Mouse (Mus musculus) forebrain, embryonic 16.5 days (tissue): ENCODE data around the gene Dpf1. TPM values are rescaled to one million over a fixed set of nuclear protein-coding genes. Genes with fewer than 3 reads are reported as not detected.

Experiments
- ATAC-seq: fragments of 200-750 bp; cut with Nextera tagmentation; 2 replicates; pipeline ENCODE4 v1.8.0; 2017; ENCODE audit warnings: mild to moderate bottlenecking, moderate library complexity
- H3K27ac ChIP-seq: fragments of 300-500 bp; sonication (generic); 2 replicates; pipeline ENCODE4 v1.5.1; 2014; ENCODE audit warnings: low read length, control low read depth
- H3K27me3 ChIP-seq: fragments of 300-500 bp; sonication (generic); replicated peaks from 2 replicates; pipeline ENCODE4 v1.6.1; 2014; ENCODE audit warnings: low read length; ENCODE audit not compliant: control insufficient read depth, insufficient read depth
- H3K36me3 ChIP-seq: fragments of 300-500 bp; sonication (generic); 2 replicates; pipeline ENCODE4 v1.6.1; 2014; ENCODE audit not compliant: control insufficient read depth, insufficient read depth
- H3K4me1 ChIP-seq: fragments of 300-500 bp; sonication (generic); replicated peaks from 2 replicates; pipeline ENCODE4 v1.6.1; 2014; ENCODE audit warnings: low read length; ENCODE audit not compliant: control insufficient read depth, insufficient read depth
- H3K4me2 ChIP-seq: fragments of 300-500 bp; sonication (generic); 2 replicates; pipeline ENCODE4 v1.6.1; 2014; ENCODE audit warnings: mild to moderate bottlenecking, low read length, control low read depth
- H3K4me3 ChIP-seq: fragments of 300-500 bp; sonication (generic); replicated peaks from 2 replicates; pipeline ENCODE4 v1.5.1; 2014; ENCODE audit warnings: mild to moderate bottlenecking, low read length, control low read depth
- H3K9ac ChIP-seq: fragments of 300-500 bp; sonication (generic); replicated peaks from 2 replicates; pipeline ENCODE4 v1.6.1; 2014; ENCODE audit warnings: low read depth, low read length, control low read depth
- H3K9me3 ChIP-seq: fragments of 300-500 bp; sonication (generic); 2 replicates; pipeline ENCODE4 v1.6.1; 2016; ENCODE audit warnings: low read length; ENCODE audit not compliant: control insufficient read depth
- WGBS: fragments of 180-500 bp; shearing (Covaris S2); extraction: QIAGEN DNeasy Blood & Tissue Kit; methylation state at CpG from one replicate; pipeline ENCODE4 v1.1.7; 2014; 5-methylcytosine and 5-hydroxymethylcytosine counted together
- polyA plus RNA-seq: library from polyadenylated mRNA; unstranded; fragments of >200 nt; fragmentation: Nextera tagmentation; extraction: Ambion mirVana; gene quantifications from 2 replicates; pipeline ENCODE4 v1.2.1, GENCODE M21; 2015

Dpf1 gene
- polyA plus RNA-seq, 1 experiment from 2014 or later: 270 TPM

DNA sequence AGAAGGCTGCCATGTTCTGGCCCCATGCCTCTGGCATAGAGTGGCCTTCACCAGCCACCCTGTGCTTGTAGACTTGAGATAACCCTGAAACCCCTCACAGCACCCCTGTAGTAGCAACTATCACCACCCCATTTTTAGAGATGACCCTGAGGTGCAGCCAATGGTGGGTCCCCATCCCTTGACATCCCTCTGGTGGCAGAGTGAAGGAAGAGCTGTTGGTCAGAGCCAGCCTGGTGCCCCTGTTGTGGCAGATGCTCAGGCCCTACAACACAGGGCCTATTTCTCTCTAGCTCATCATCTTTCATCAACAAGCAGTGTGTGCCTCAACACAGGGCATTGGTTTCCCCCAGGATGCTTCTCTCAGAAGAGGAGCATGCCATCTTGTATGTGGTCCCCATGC, 31.5 kb downstream of the Dpf1 start:
- Histone ChIP-seq H3K9ac (no peak overlapping the region), H3K4me2 (no peak overlapping the region), H3K4me3 (no peak overlapping the region), H3K9me3 (no peaks in the 10 kb centered on the region), H3K36me3 (peaks cover 9% of the 10 kb centered on the region; the same call in 1 of the 2 replicates), H3K27ac (no peak overlapping the region), H3K27me3 (no peaks in the 10 kb centered on the region), H3K4me1 (peaks cover 12% of the 10 kb centered on the region)
- no peak for ATAC-seq

DNA sequence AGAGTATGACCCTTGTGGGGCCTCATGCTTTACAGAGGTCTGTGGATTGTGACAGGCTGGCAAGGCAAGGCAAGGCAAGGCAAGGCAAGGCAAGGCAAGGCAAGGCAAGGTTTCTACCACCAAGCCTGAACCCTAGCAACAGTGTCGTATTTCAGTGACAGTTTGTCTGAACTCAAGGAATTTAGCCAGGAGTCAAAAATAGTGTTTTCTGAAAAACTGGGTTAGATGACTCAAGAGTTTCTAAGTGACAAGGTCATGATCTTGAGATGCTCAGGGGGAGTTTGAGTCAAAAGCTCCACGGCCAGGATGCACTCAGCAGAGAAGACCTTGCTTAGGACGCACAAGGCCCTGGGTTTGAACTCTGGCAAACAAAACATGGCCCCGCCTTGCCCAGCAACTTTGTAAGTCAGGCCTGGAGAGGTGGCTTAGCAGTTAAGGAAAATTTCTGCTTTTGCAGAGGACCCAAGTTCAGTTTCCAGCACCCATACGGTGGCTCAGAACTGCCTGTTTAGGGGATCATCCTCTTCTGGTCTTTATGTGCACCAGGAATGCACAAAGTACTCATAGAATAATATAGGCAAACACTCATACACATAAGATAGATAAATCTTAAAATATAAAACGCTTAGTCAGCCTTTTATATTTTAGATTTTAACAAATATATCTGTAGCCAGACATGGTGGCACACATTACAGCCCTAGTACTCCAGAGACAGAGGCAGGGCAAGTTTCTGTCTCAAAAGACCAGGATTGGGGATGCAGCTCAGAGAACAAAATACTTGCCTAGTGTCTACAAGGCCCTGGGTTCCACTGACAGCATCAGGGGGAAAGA, 32.3 kb downstream of the Dpf1 start:
- Histone ChIP-seq H3K9ac (no peak overlapping the region), H3K27me3 (no peaks in the 10 kb centered on the region), H3K27ac (no peak overlapping the region), H3K4me2 (no peak overlapping the region), H3K4me1 (peaks cover 12% of the 10 kb centered on the region), H3K9me3 (no peaks in the 10 kb centered on the region), H3K36me3 (peaks cover 3% of the 10 kb centered on the region; the same call in 1 of the 2 replicates), H3K4me3 (no peak overlapping the region)
- no peak for ATAC-seq
- 87% methylated on average over 6 of the region's 6 CpGs for WGBS

DNA sequence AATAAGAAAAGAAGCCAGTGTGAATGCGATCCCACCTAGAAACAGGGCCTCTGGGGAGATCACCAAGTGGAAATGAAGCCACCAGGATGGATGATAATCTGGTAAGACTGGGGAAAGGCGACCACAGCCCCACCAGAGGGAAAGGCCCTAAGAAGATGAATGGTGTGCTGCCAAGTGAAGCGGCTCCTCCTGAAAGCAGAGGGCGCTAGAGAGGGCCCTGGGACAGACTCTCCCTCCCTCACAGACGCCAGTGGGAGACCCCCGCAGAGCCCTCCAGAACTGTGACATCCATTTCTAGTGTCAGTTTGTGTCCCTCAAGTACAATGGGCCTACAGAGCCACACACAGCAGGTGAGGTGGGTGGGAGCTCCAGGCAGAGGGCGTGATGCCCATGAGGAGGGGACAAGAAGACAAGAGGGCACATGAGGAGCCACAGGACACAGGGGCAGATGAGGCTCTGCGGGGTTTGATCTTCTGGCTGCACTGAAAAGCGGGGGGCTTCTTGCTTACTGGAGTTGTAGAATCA, 33.1 kb downstream of the Dpf1 start:
- Histone ChIP-seq H3K9me3 (no peaks in the 10 kb centered on the region), H3K36me3 (no peaks in the 10 kb centered on the region), H3K4me2 (no peak overlapping the region), H3K4me1 (peaks cover 18% of the 10 kb centered on the region), H3K27ac (no peak overlapping the region), H3K27me3 (no peaks in the 10 kb centered on the region), H3K9ac (no peak overlapping the region), H3K4me3 (no peak overlapping the region)
- ATAC-seq: no peak
- WGBS: 63% methylated on average over 9 of the region's 9 CpGs

DNA sequence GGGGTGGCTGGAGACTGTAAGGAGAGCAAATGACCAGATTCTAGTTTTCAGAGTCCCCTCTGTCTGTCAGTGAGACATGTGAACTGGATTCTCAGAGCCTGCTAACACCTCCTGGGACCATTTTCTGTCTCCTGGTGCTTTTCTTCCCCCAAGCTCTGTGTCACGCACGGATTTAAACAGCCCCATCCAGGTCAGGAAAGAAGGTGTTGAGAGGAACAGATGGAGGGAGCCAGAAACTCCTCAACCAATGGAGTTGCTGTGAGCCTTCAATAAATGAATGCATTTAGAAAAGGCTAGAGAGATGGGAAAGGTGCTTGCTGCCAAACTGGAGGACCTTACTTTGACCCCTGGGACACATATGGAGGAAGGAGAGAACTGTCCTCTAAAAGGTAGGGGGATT, 34.0 kb downstream of the Dpf1 start:
- H3K27me3 ChIP-seq: no peaks in the 10 kb centered on the region
- H3K4me1 ChIP-seq: peaks cover 27% of the 10 kb centered on the region
- H3K4me2 ChIP-seq: no peak overlapping the region
- H3K4me3 ChIP-seq: no peak overlapping the region
- 63% methylated on average over 2 of the region's 2 CpGs for WGBS
- no peaks in the 10 kb centered on the region for H3K9me3 ChIP-seq
- no peak overlapping the region for H3K9ac ChIP-seq
- no peak for ATAC-seq
- no peak overlapping the region for H3K27ac ChIP-seq
- no peaks in the 10 kb centered on the region for H3K36me3 ChIP-seq

DNA sequence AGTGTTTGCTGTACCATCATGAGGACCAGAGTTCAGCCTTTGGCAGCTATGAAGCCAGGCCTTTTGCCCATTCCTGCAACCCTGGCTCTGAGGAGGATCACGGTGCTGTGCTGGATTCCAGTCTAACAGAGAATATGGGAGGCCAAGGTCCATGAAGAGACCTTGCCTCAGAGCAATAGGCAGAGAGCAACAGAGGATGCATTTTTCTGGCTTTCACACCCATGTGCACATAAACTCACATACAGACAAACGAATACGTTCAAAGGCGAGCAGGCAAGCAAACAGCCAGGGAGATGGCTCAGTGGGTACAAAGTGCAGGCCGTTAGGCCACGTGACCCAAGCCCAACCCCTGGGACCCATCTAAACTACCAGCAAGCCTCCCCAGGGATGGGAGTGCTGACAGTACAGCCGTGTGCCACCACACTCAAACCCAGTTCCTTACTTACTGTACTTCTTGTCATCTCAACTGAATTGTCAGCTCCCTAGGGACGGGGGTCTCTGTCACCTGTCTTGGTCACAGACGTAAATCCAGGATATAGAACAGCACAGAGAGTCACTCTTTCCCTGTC, 34.7 kb downstream of the Dpf1 start:
- WGBS: 85% methylated on average over 9 of the region's 9 CpGs
- H3K36me3 ChIP-seq: no peaks in the 10 kb centered on the region
- H3K9ac ChIP-seq: no peak overlapping the region
- H3K4me1 ChIP-seq: peaks cover 27% of the 10 kb centered on the region
- no peak overlapping the region for H3K27ac ChIP-seq
- no peak for ATAC-seq
- no peak overlapping the region for H3K4me3 ChIP-seq
- no peak overlapping the region for H3K4me2 ChIP-seq
- H3K9me3 ChIP-seq: no peaks in the 10 kb centered on the region
- H3K27me3 ChIP-seq: no peaks in the 10 kb centered on the region

DNA sequence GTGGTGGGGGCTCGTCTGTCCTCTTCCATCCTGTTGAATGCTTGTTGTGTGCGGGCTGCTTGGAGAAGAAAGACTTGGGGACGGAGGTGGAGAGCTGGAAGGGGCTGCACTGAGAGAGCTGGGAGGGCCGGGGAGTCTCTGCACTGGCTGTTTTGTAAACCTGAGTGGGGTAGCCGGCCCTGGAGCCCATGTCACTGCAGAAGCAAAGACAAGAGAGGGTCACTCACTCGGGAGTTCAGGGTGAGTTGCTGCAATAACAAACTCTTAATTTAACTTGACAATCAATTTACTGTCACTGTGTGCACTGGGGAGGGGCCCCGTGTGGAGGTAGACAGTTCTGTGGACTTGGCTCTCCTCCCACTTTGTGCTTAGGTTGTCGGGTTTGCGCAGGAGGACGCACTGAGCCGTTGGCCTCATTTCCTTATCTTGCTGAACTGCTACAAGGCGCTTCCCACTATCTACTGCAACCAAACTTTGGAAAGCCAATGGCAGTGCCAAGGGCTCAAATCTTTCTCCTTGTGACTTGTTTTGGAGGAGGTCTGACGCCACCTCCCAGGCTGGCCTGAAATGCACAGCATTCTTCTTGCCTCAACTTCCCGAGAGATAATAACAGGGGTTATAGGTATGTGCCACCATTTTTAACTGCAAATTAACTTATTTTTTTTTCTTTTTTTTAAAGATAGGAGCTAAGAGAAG, 35.4 kb downstream of the Dpf1 start:
- Histone ChIP-seq H3K9ac (no peak overlapping the region), H3K4me1 (peaks cover 27% of the 10 kb centered on the region), H3K9me3 (no peaks in the 10 kb centered on the region), H3K4me2 (no peak overlapping the region), H3K27me3 (no peaks in the 10 kb centered on the region), H3K4me3 (no peak overlapping the region), H3K36me3 (no peaks in the 10 kb centered on the region), H3K27ac (no peak overlapping the region)
- WGBS: 66% methylated on average over 14 of the region's 14 CpGs
- ATAC-seq: no peak

DNA sequence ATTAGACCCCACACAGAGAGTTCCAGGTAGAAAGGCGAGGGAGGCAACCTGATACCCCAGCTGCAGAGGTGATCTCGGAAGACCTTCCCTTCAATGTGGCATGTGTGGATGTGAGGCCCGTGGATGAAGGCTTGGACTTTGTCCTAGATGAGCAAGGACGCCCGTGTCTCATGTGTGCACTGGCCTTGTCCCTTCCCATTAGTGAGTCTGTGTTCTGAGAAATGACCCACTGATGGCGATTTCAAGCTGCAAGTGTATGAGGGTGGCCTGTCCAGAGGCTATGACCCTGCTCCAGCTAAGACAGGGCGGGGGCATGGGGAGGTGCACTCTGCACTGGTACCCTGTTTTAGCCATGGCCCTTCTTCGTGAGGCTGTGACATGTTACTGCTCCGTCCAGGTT, 36.5 kb downstream of the Dpf1 start:
- Histone ChIP-seq H3K4me2 (no peak overlapping the region), H3K4me3 (no peak overlapping the region), H3K36me3 (no peaks in the 10 kb centered on the region), H3K9ac (no peak overlapping the region), H3K4me1 (peaks cover 19% of the 10 kb centered on the region), H3K9me3 (no peaks in the 10 kb centered on the region), H3K27ac (no peak overlapping the region), H3K27me3 (no peaks in the 10 kb centered on the region)
- ATAC-seq: no peak
- WGBS: 89% methylated on average over 9 of the region's 9 CpGs

DNA sequence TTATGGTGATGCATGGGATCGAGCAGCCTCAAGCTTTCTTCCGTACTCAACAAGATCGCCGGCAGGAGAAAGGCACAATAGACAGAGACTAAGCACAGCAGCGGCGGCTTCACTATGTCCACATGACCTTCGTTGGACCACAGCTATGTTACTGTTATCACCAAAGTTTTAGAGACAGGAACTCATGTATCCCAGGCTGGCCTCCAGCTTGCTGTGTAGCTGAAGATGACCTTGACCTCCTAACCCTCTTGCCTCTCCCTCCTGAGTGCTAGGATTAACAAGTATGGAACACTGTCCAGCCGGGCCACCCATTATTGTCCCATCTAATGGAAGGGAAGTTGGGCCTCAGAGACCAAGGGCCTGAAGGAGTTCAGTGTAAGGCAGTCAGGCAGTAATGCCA, 37.1 kb downstream of the Dpf1 start:
- ATAC-seq: no peak
- Histone ChIP-seq H3K9me3 (no peaks in the 10 kb centered on the region), H3K4me3 (no peak overlapping the region), H3K4me2 (no peak overlapping the region), H3K27ac (no peak overlapping the region), H3K36me3 (no peaks in the 10 kb centered on the region), H3K27me3 (no peaks in the 10 kb centered on the region), H3K4me1 (peaks cover 25% of the 10 kb centered on the region), H3K9ac (no peak overlapping the region)
- 93% methylated on average over 8 of the region's 8 CpGs for WGBS

DNA sequence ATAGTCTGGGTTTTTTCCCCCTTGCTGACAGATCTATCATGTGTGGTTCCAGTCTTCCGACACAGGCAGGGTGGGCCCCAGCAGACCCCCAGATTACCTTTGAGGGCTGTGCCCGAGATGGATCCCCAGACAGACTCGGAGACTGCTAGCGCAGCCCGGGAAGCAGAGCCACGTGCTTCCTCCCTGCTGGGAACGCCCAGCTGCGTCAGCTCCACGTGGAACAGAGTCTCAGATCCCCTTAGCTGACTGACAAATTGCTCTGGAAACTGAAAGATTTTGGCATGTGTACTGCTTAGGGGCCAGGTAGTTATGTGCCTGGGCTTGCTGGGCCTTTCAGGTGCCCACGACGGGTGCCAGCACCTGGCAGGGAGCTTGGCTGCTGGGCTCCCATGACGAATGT, 38.0 kb downstream of the Dpf1 start:
- Histone ChIP-seq H3K4me2 (peak overlapping the region; percentile 18; the same call in 1 of the 2 replicates), H3K9me3 (no peaks in the 10 kb centered on the region), H3K27ac (peak overlapping the region; percentile 82), H3K27me3 (no peaks in the 10 kb centered on the region), H3K36me3 (no peaks in the 10 kb centered on the region), H3K4me3 (no peak overlapping the region), H3K9ac (peak overlapping the region; percentile 20; the same call in 1 of the 2 replicates), H3K4me1 (peaks cover 31% of the 10 kb centered on the region)
- WGBS: 40% methylated on average over 12 of the region's 12 CpGs
- ATAC-seq: peak; percentile 38; the same call in 1 of the 2 replicates
